Mouse (Mus musculus): ENCODE measurements at regions not wholly inside any gene's neighbourhood (a gene's known extent, or its start where the extent isn't known, plus 50 kb on each side); places are given as distances from the start of the nearest gene placed in this dataset.

- TF ChIP-seq CTCF (conservative IDR thresholded peaks at IDR 0.05; ENCODE audit: insufficient read depth, insufficient read length, low read depth, low read length) (no peak), POLR2A (IDR thresholded peaks at IDR 0.05; ENCODE audit: low read depth, low read length) (no peak)
Measured at GRCm38 (mm10) chr9:122540091-122540490, 188.7 kb downstream of the Abhd5 start.

Data from kidney, adult 2 months (tissue).